Mouse (Mus musculus) olfactory bulb, adult 2 months (tissue): ENCODE results near the gene Slc16a11. TPM values are rescaled to one million over a fixed set of nuclear protein-coding genes. Genes with fewer than 3 reads are reported as not detected.

Source experiments
- H3K27ac ChIP-seq: fragments of 200-500 bp; 2 replicates; pipeline ENCODE4 v1.5.1; 2012; ENCODE audit warnings: low read depth, low read length; ENCODE audit not compliant: insufficient read depth
- H3K4me1 ChIP-seq: fragments of 200-500 bp; 2 replicates; pipeline ENCODE4 v1.6.1; 2012; ENCODE audit warnings: low read length; ENCODE audit not compliant: control insufficient read depth, insufficient read depth
- H3K4me3 ChIP-seq: fragments of 200-500 bp; 2 replicates; pipeline ENCODE4 v1.5.1; 2012; ENCODE audit warnings: mild to moderate bottlenecking, low read depth, low read length, moderate library complexity; ENCODE audit not compliant: insufficient read depth
- CTCF ChIP-seq: fragments of 200-500 bp; IDR thresholded peaks from 2 replicates; pipeline ENCODE4 v1.5.1; 2012; ENCODE audit warnings: low read depth, mild to moderate bottlenecking, low read length, moderate library complexity; ENCODE audit not compliant: insufficient read depth
- POLR2A ChIP-seq: fragments of 200-500 bp; IDR thresholded peaks from 2 replicates; pipeline ENCODE4 v1.6.1; 2012; ENCODE audit warnings: mild to moderate bottlenecking, low read depth, low read length, moderate library complexity; ENCODE audit not compliant: insufficient read depth
- WGBS: fragments of 180-500 bp; shearing (Covaris S2); methylation state at CpG from one replicate; pipeline ENCODE4 v1.1.7; 2018; 5-methylcytosine and 5-hydroxymethylcytosine counted together
- polyA plus RNA-seq: library from polyadenylated mRNA; stranded (reverse); fragments of >200 nt; gene quantifications from 2 replicates; pipeline ENCODE4 v1.2.4, GENCODE M21; 2012; ENCODE audit warnings: low replicate concordance; ENCODE audit not compliant: missing spikeins, insufficient read depth, insufficient read length

Gene Slc16a11
- polyA plus RNA-seq, 1 experiment, result not detected

- WGBS, result 16% methylated on average over 14 of the region's 14 CpGs
- TF ChIP-seq CTCF (no peak), POLR2A (no peak)
- H3K4me3 ChIP-seq, result peak overlapping the region; percentile 67
- H3K27ac ChIP-seq, result peak overlapping the region; percentile 72
- peaks cover 25% of the 10 kb centered on the region for H3K4me1 ChIP-seq
Measured at GRCm38 (mm10) chr11:70221603-70222500, 9.3 kb downstream of the Slc16a11 start.

GRCm38 (mm10) chr11:70223724-70224123 is 11.2 kb downstream of the Slc16a11 start:
- H3K4me3 ChIP-seq, result no peak overlapping the region
- no peak overlapping the region for H3K27ac ChIP-seq
- peaks cover 24% of the 10 kb centered on the region for H3K4me1 ChIP-seq
- WGBS, result 95% methylated on average over 9 of the region's 9 CpGs
- TF ChIP-seq POLR2A, result no peak
- TF ChIP-seq CTCF, result no peak

GRCm38 (mm10) chr11:70225798-70226601 is 13.4 kb downstream of the Slc16a11 start:
- Histone ChIP-seq H3K4me3 (no peak overlapping the region), H3K27ac (no peak overlapping the region), H3K4me1 (peaks cover 28% of the 10 kb centered on the region)
- 47% methylated on average over 27 of the region's 27 CpGs for WGBS
- no peak for TF ChIP-seq POLR2A

- Histone ChIP-seq H3K4me3 (no peak overlapping the region), H3K4me1 (peaks cover 28% of the 10 kb centered on the region), H3K27ac (no peak overlapping the region)
- no peak for TF ChIP-seq CTCF
- TF ChIP-seq POLR2A, result no peak
- WGBS, result 21% methylated on average over 18 of the region's 18 CpGs
Measured at GRCm38 (mm10) chr11:70226602-70226890, 14.0 kb downstream of the Slc16a11 start.

- 22% methylated on average over 5 of the region's 5 CpGs for WGBS
- Histone ChIP-seq H3K27ac (no peak overlapping the region), H3K4me1 (peaks cover 26% of the 10 kb centered on the region), H3K4me3 (no peak overlapping the region)
- TF ChIP-seq POLR2A (no peak), CTCF (no peak)
Measured at GRCm38 (mm10) chr11:70227126-70227525, 14.6 kb downstream of the Slc16a11 start.

- 86% methylated on average over 4 of the region's 4 CpGs for WGBS
- H3K4me3 ChIP-seq, result no peak overlapping the region
- no peak for TF ChIP-seq POLR2A
- no peak for TF ChIP-seq CTCF
- peaks cover 23% of the 10 kb centered on the region; the same call in 1 of the 2 replicates for H3K4me1 ChIP-seq
- H3K27ac ChIP-seq, result no peak overlapping the region
Measured at GRCm38 (mm10) chr11:70227661-70228245, 15.2 kb downstream of the Slc16a11 start.

- no peak for TF ChIP-seq CTCF
- no peak for TF ChIP-seq POLR2A
- WGBS, result under 1% methylated on average over 19 of the region's 19 CpGs
- Histone ChIP-seq H3K4me3 (peak overlapping the region; percentile 21), H3K4me1 (peaks cover 26% of the 10 kb centered on the region), H3K27ac (no peak overlapping the region)
Measured at GRCm38 (mm10) chr11:70228828-70229227, 16.3 kb downstream of the Slc16a11 start.

- WGBS, result 3% methylated on average over 39 of the region's 39 CpGs
- TF ChIP-seq CTCF (no peak), POLR2A (no peak)
- H3K4me3 ChIP-seq, result peak within 1 kb of the TSS; percentile 24
- H3K27ac ChIP-seq, result no peak within 1 kb of the TSS
- peaks cover 32% of the 10 kb centered on the region for H3K4me1 ChIP-seq
Measured at GRCm38 (mm10) chr11:70229260-70230010, 16.9 kb downstream of the Slc16a11 start, which contains the start of gene Bcl6b. Bcl6b (minus strand) TSS chr11:70229798.
